Mouse (Mus musculus) lung, postnatal 0 days (tissue): ENCODE data around the gene Cited2.

Experiments
- CTCF ChIP-seq: IDR thresholded peaks from 2 replicates; pipeline ENCODE4 v1.5.1; 2016; ENCODE audit warnings: antibody characterized with exemption, mild to moderate bottlenecking
- EP300 ChIP-seq: IDR thresholded peaks from 2 replicates; pipeline ENCODE4 v1.6.1; 2016; ENCODE audit warnings: antibody characterized with exemption, mild to moderate bottlenecking, control low read depth

DNA sequence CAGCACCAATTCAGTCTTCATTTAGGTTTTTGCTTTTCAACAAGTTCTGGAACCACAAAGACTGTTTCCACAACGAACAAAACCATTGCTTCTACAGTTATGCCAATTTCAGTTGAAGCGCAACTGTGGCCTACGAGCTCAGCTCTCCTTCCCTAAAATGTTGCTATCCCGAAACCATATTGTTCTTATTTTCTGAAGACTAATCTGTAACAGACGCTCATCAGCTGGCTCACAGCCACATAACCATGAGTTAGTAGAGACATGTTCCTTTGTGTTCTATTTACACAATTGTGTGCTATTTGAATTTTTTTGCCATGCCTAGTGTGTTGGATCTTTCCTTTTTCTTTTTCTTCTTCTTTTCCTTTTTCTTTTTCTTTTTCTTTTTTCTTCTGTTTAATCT is 46.8 kb downstream of the Cited2 start:
- TF ChIP-seq CTCF (no peak), EP300 (no peak)
